Mouse (Mus musculus) cortical plate, adult 2 months (tissue): Measurements from ENCODE around the gene Traf4.

Experiments
- CTCF ChIP-seq: fragments of 200-500 bp; IDR thresholded peaks from 2 replicates; pipeline ENCODE4 v1.5.1; 2011; ENCODE audit warnings: mild to moderate bottlenecking, control low read depth, low read length; ENCODE audit not compliant: insufficient read depth; ENCODE audit errors: extremely low read depth
- POLR2A ChIP-seq: fragments of 200-500 bp; IDR thresholded peaks from 2 replicates; pipeline ENCODE4 v1.6.1; 2011; ENCODE audit warnings: mild to moderate bottlenecking, low read length, control low read depth; ENCODE audit not compliant: insufficient read depth; ENCODE audit errors: extremely low read depth

DNA sequence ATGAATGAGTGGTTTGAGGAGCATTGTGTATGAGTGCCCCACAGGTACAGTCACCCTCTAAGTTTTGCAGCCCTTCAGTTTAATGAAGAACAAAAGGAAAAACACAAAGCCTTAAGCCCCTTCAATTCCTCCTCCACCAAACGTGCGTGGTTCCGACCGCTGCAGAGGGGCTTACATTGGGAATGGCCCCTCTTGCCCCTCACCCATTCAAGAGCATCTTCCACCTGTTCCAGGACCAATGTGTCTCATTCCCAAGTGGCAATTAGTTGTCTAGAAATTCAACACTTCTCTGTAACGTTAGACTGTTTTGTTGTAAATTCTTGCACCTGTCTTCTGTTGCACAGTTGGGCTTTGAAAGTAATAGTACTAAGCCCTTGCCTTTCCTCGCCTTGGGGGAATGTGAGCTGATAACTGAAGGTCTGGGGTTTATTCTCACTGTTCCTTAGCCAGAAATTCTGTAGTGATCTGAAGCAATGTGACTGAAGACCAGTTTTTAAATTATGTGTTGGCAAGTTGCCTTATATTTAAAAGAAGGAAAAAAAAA is 9.2 kb downstream of the Traf4 start:
- no peak for TF ChIP-seq POLR2A
- no peak for TF ChIP-seq CTCF
